In the genomic region with DNA sequence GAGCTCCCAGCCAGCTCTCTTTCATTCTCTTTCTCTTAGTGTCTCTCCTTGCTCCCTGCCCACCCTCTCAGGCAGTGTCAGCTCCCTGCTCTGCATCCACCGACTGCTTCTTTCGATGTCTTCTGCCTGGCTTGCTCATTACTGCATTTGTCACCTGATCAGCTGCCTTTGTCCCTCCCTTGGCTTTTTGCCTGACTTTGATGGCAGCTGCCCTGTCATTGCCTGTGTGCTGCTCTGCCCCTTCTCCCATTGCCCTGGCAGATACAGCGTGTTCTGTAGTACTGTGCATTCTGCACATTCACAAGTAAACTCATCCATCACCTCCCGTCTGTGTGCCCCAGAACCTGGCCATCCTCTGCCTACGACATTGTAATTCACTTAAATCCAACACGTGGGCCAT, we compare ENCODE assay signal across 8 mouse cellular contexts. TPM values are rescaled to one million over a fixed set of nuclear protein-coding genes. Genes with fewer than 3 reads are reported as not detected.
DNase-seq lines count a peak whose midpoint lies in the region; ATAC-seq lines count a peak whose summit lies in the region.

No protein-coding gene starts in this region.

- H3K4me1 ChIP-seq in embryonic facial prominence, embryonic 14.5 days (ENCODE audit: control insufficient read depth, insufficient read depth, low read length): no peaks in the 10 kb centered on the region
- peaks cover 16% of the 10 kb centered on the region for H3K4me1 ChIP-seq in embryonic facial prominence, embryonic 10.5 days
- peaks cover 13% of the 10 kb centered on the region for H3K4me1 ChIP-seq in forebrain, embryonic 16.5 days (replicated peaks; ENCODE audit: control insufficient read depth, insufficient read depth, low read length)
- H3K4me1 ChIP-seq in hindbrain, embryonic 12.5 days: peaks cover 29% of the 10 kb centered on the region
- 0 out of 2 replicates have a peak, but pooled peaks cover 4% of the 10 kb centered on the region for H3K4me1 ChIP-seq in limb, embryonic 15.5 days

- DNase-seq in embryonic facial prominence, embryonic 14.5 days (ENCODE audit: low spot score): peak; percentile 65
- no peak for DNase-seq in embryonic facial prominence, embryonic 10.5 days (ENCODE audit: low spot score)
- peak; percentile 47 to 74 for DNase-seq in adrenal gland, postnatal 36 days
- DNase-seq in right cerebral cortex, postnatal 25 days: peak; percentile 45
- no peak for DNase-seq in thymus, postnatal 36 days

- no peaks in the 10 kb centered on the region for H3K36me3 ChIP-seq in embryonic facial prominence, embryonic 14.5 days (ENCODE audit: control insufficient read depth, insufficient read depth, low read length)
- peaks cover 6% of the 10 kb centered on the region for H3K36me3 ChIP-seq in embryonic facial prominence, embryonic 10.5 days (replicated peaks)
- H3K36me3 ChIP-seq in forebrain, embryonic 16.5 days (ENCODE audit: control insufficient read depth, insufficient read depth): no peaks in the 10 kb centered on the region
- no peaks in the 10 kb centered on the region for H3K36me3 ChIP-seq in hindbrain, embryonic 12.5 days
- no peaks in the 10 kb centered on the region for H3K36me3 ChIP-seq in limb, embryonic 15.5 days

- WGBS in embryonic facial prominence, embryonic 14.5 days: 56% methylated on average over 6 of the region's 6 CpGs
- WGBS in embryonic facial prominence, embryonic 10.5 days: 63% methylated on average over 6 of the region's 6 CpGs
- 9% methylated on average over 6 of the region's 6 CpGs for WGBS in forebrain, embryonic 16.5 days
- WGBS in hindbrain, embryonic 12.5 days: 22% methylated on average over 6 of the region's 6 CpGs
- 50% methylated on average over 6 of the region's 6 CpGs for WGBS in limb, embryonic 15.5 days

- peaks cover 6% of the 10 kb centered on the region; the same call in 1 of the 2 replicates for H3K9me3 ChIP-seq in embryonic facial prominence, embryonic 14.5 days (ENCODE audit: control insufficient read depth, low read length)
- H3K9me3 ChIP-seq in embryonic facial prominence, embryonic 10.5 days: no peaks in the 10 kb centered on the region
- H3K9me3 ChIP-seq in forebrain, embryonic 16.5 days (ENCODE audit: control insufficient read depth, low read length): no peaks in the 10 kb centered on the region
- H3K9me3 ChIP-seq in hindbrain, embryonic 12.5 days (replicated peaks): no peaks in the 10 kb centered on the region
- H3K9me3 ChIP-seq in limb, embryonic 15.5 days: no peaks in the 10 kb centered on the region

- peak; percentile 71; the same call in 1 of the 2 replicates for ATAC-seq in embryonic facial prominence, embryonic 14.5 days (ENCODE audit: low read depth)
- ATAC-seq in forebrain, embryonic 16.5 days: peak; percentile 84
- peak; percentile 88 for ATAC-seq in hindbrain, embryonic 12.5 days (ENCODE audit: low FRiP score)
- ATAC-seq in limb, embryonic 15.5 days (ENCODE audit: insufficient number of reproducible peaks, low FRiP score, low TSS enrichment, low read depth): 0 out of 2 replicates have a peak, but pooled peaks have one; percentile 35

- H3K9ac ChIP-seq in embryonic facial prominence, embryonic 14.5 days (ENCODE audit: low read depth, low read length): no peak overlapping the region
- peak overlapping the region; percentile 34; the same call in 1 of the 2 replicates for H3K9ac ChIP-seq in forebrain, embryonic 16.5 days (replicated peaks; ENCODE audit: low read depth, low read length)
- no peak overlapping the region for H3K9ac ChIP-seq in hindbrain, embryonic 12.5 days
- H3K9ac ChIP-seq in limb, embryonic 15.5 days: no peak overlapping the region

- H3K4me2 ChIP-seq in embryonic facial prominence, embryonic 14.5 days (ENCODE audit: low read depth, low read length): no peak overlapping the region
- H3K4me2 ChIP-seq in forebrain, embryonic 16.5 days (ENCODE audit: low read length): no peak overlapping the region
- 0 out of 2 replicates have a peak overlapping the region, but pooled peaks have one; percentile 7 for H3K4me2 ChIP-seq in hindbrain, embryonic 12.5 days (replicated peaks)
- H3K4me2 ChIP-seq in limb, embryonic 15.5 days: no peak overlapping the region

- H3K4me3 ChIP-seq in embryonic facial prominence, embryonic 14.5 days (ENCODE audit: low read depth, low read length): no peak overlapping the region
- H3K4me3 ChIP-seq in embryonic facial prominence, embryonic 10.5 days: no peak overlapping the region
- H3K4me3 ChIP-seq in forebrain, embryonic 16.5 days (replicated peaks; ENCODE audit: low read length): no peak overlapping the region
- no peak overlapping the region for H3K4me3 ChIP-seq in hindbrain, embryonic 12.5 days
- H3K4me3 ChIP-seq in limb, embryonic 15.5 days: no peak overlapping the region

- no peak overlapping the region for H3K27ac ChIP-seq in embryonic facial prominence, embryonic 14.5 days (replicated peaks; ENCODE audit: low read depth, low read length)
- H3K27ac ChIP-seq in embryonic facial prominence, embryonic 10.5 days (replicated peaks): no peak overlapping the region
- H3K27ac ChIP-seq in forebrain, embryonic 16.5 days (ENCODE audit: low read length): peak overlapping the region; percentile 34; the same call in 1 of the 2 replicates
- H3K27ac ChIP-seq in hindbrain, embryonic 12.5 days: peak overlapping the region; percentile 13; the same call in 1 of the 2 replicates
- no peak overlapping the region for H3K27ac ChIP-seq in limb, embryonic 15.5 days

- H3K27me3 ChIP-seq in embryonic facial prominence, embryonic 14.5 days (replicated peaks; ENCODE audit: control insufficient read depth, insufficient read depth, low read length): no peaks in the 10 kb centered on the region
- H3K27me3 ChIP-seq in embryonic facial prominence, embryonic 10.5 days (replicated peaks; ENCODE audit: low read depth, poor library complexity, severe bottlenecking): no peaks in the 10 kb centered on the region
- H3K27me3 ChIP-seq in forebrain, embryonic 16.5 days (replicated peaks; ENCODE audit: control insufficient read depth, insufficient read depth, low read length): no peaks in the 10 kb centered on the region
- H3K27me3 ChIP-seq in hindbrain, embryonic 12.5 days: no peaks in the 10 kb centered on the region
- H3K27me3 ChIP-seq in limb, embryonic 15.5 days: no peaks in the 10 kb centered on the region

RNA-seq across cellular contexts. Expression of gene Ptpra, which starts 46.0 kb away (rescaled TPM):
- 111 and 115 TPM in 2 replicates for polyA plus RNA-seq in embryonic facial prominence, embryonic 14.5 days (2014; fragmentation: Nextera tagmentation; extraction: Ambion mirVana)
- polyA plus RNA-seq in embryonic facial prominence, embryonic 10.5 days (2016; fragmentation: Nextera tagmentation; extraction: Ambion mirVana): 81.1 and 82.7 TPM in 2 replicates
- total RNA-seq in adrenal gland, postnatal 36 days (2021): 100 to 1,000 TPM; 117 to 143 TPM
- 152 and 160 TPM in 2 replicates for polyA plus RNA-seq in forebrain, embryonic 16.5 days (2015; fragmentation: Nextera tagmentation; extraction: Ambion mirVana)
- 129 and 138 TPM in 2 replicates for polyA plus RNA-seq in hindbrain, embryonic 12.5 days (2016; fragmentation: Nextera tagmentation; extraction: Ambion mirVana)
- 86.6 and 106 TPM in 2 replicates for polyA plus RNA-seq in limb, embryonic 15.5 days (2015; fragmentation: Nextera tagmentation; extraction: Ambion mirVana)

Comparison
In these comparisons a context has a peak if more than half of its experiments do, and no peak if none do; other contexts are left out.
1. DNase-seq: peak in embryonic facial prominence, embryonic 14.5 days (single experiment), adrenal gland, postnatal 36 days (2 of 2) and right cerebral cortex, postnatal 25 days (single experiment); none in embryonic facial prominence, embryonic 10.5 days (single experiment) and thymus, postnatal 36 days (0 of 2).
2. ATAC-seq: peak in every context shown above with its lines; median percentile 88 in hindbrain, embryonic 12.5 days; 84 in forebrain, embryonic 16.5 days; 71 in embryonic facial prominence, embryonic 14.5 days; 35 in limb, embryonic 15.5 days.
3. H3K27ac ChIP-seq: peak in forebrain, embryonic 16.5 days (single experiment) and hindbrain, embryonic 12.5 days (single experiment); none in embryonic facial prominence, embryonic 14.5 days (single experiment), embryonic facial prominence, embryonic 10.5 days (single experiment) and limb, embryonic 15.5 days (single experiment).